Mouse (Mus musculus) limb, embryonic 14.5 days (tissue): ENCODE results near the gene Zbtb5. TPM values are rescaled to one million over a fixed set of nuclear protein-coding genes. Genes with fewer than 3 reads are reported as not detected.

Experiments
- ATAC-seq: fragments of 200-750 bp; cut with Nextera tagmentation; 2 replicates; pipeline ENCODE4 v1.8.0; 2017; ENCODE audit warnings: low read depth, moderate number of reproducible peaks, moderate TSS enrichment; ENCODE audit not compliant: low FRiP score
- DNase-seq: peaks from one replicate; pipeline ENCODE4 v3.0.0-alpha.2; 2015; ENCODE audit warnings: low spot score
- H3K27ac ChIP-seq: fragments of 300-500 bp; sonication (generic); replicated peaks from 2 replicates; pipeline ENCODE4 v1.5.1; 2014; ENCODE audit warnings: low read depth, mild to moderate bottlenecking, low read length, moderate library complexity, mixed read lengths
- H3K27me3 ChIP-seq: fragments of 300-500 bp; sonication (generic); 2 replicates; pipeline ENCODE4 v1.6.1; 2014; ENCODE audit warnings: low read length, mixed read lengths; ENCODE audit not compliant: control insufficient read depth, insufficient read depth
- H3K36me3 ChIP-seq: fragments of 300-500 bp; sonication (generic); 2 replicates; pipeline ENCODE4 v1.6.1; 2014; ENCODE audit warnings: mild to moderate bottlenecking, low read length, moderate library complexity, mixed read lengths; ENCODE audit not compliant: control insufficient read depth, insufficient read depth
- H3K4me1 ChIP-seq: fragments of 300-500 bp; sonication (generic); 2 replicates; pipeline ENCODE4 v1.6.1; 2014; ENCODE audit warnings: antibody characterized with exemption, low read length, mixed read lengths; ENCODE audit not compliant: control insufficient read depth, insufficient read depth
- H3K4me2 ChIP-seq: fragments of 300-500 bp; sonication (generic); replicated peaks from 2 replicates; pipeline ENCODE4 v1.6.1; 2014; ENCODE audit warnings: low read depth, mild to moderate bottlenecking, low read length, moderate library complexity; ENCODE audit not compliant: severe bottlenecking
- H3K4me3 ChIP-seq: fragments of 300-500 bp; sonication (generic); replicated peaks from 2 replicates; pipeline ENCODE4 v1.5.1; 2014; ENCODE audit warnings: low read length
- H3K9ac ChIP-seq: fragments of 300-500 bp; sonication (generic); 2 replicates; pipeline ENCODE4 v1.6.1; 2014; ENCODE audit warnings: mild to moderate bottlenecking, low read depth, low read length, moderate library complexity; ENCODE audit not compliant: severe bottlenecking
- H3K9me3 ChIP-seq: fragments of 300-500 bp; sonication (generic); 2 replicates; pipeline ENCODE4 v1.6.1; 2016; ENCODE audit warnings: low read length; ENCODE audit not compliant: control insufficient read depth
- POLR2A ChIP-seq: fragments of 200-500 bp; IDR thresholded peaks from 2 replicates; pipeline ENCODE4 v1.8.0; 2012; ENCODE audit warnings: inconsistent platforms, mild to moderate bottlenecking, moderate library complexity, borderline replicate concordance; ENCODE audit not compliant: insufficient read depth, insufficient read length; ENCODE audit errors: extremely low read depth
- WGBS: fragments of 180-500 bp; shearing (Covaris S2); extraction: QIAGEN DNeasy Blood & Tissue Kit; methylation state at CpG from one replicate; pipeline ENCODE4 v1.1.7; 2014; 5-methylcytosine and 5-hydroxymethylcytosine counted together
- polyA plus RNA-seq, 2 experiments: library from polyadenylated mRNA; depleted of rRNA in 1 of 2; stranded (reverse) in 1 of 2; unstranded in 1 of 2; fragments of >200 nt; fragmentation: Nextera tagmentation in 1 of 2; extraction: Ambion mirVana in 1 of 2; gene quantifications; 2 replicates each; pipeline versions ENCODE4 v1.2.1 to v1.2.3; 2012 to 2014

Zbtb5 gene
- polyA plus RNA-seq, 2 experiments, result 16.0 to 27.4 TPM

DNA sequence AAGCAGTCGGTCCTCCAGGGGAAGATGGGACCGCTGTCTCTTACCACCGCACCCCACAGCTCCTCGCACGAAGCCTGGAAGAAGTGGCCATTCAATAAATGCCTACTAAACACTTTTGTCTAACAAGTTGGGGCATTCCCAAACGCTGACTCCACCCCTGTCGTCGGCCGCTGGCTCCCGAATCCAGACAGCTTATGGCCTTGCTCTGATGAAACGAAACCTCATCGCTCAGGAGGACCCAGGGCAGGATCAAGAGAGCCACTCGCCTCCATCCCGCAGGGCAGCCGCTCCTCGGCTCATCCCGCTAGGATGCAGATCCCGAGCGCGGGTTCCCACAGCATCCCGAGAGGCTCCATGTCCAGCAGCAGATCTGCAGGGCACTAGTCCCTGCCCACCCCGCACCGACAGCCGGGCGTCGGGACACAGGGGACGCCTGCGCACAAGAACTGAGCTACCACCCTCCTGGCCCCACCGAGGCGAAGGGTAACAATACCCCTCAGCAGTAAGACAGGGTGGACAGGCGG, 569 bp downstream of the Zbtb5 start:
- WGBS, result under 1% methylated on average over 26 of the region's 31 CpGs
- H3K4me3 ChIP-seq, result peak overlapping the region; percentile 86

DNA sequence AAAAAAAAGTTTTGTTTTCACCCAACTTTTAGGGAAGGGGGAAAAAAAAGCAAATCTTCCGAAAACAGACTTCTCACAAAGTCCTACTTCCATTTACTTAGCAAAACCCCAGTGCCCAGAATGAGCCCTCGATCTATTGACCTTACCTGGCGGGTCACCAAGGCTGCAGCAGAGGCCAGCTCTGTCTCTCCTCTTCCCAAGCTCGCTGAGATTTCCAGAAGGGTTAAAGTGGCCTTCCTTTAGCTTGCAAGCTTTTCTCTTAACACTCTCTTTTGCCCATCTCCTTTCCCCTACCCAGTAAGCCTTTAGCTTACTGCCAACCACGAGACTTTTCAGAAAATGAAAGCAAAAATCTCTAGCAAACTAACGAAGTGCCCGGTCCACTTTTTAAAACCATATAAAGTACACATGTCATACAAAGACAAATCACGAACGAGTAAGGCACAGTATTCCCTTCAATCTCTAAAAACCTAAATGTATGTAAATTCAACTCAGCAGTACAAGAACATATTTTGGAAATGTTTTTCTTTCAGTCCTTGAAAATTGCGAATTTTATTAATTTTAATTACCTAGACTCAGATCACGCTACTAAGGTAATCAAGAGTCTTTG, 1.3 kb downstream of the Zbtb5 start:
- H3K9ac ChIP-seq, result peak overlapping the region; percentile 84
- H3K27me3 ChIP-seq, result no peaks in the 10 kb centered on the region
- DNase-seq (no peak), ATAC-seq (no peak)
- 7% methylated on average over 11 of the region's 11 CpGs for WGBS
- no peak for TF ChIP-seq POLR2A
- no peaks in the 10 kb centered on the region for H3K9me3 ChIP-seq
- peak overlapping the region; percentile 86 for H3K4me3 ChIP-seq
- peak overlapping the region; percentile 52 for H3K4me2 ChIP-seq
- H3K36me3 ChIP-seq, result no peaks in the 10 kb centered on the region
- peaks cover 11% of the 10 kb centered on the region for H3K4me1 ChIP-seq
- peak overlapping the region; percentile 95 for H3K27ac ChIP-seq

More for the DNA sequence above, 569 bp downstream of the Zbtb5 start:
- ATAC-seq (peak; percentile 39), DNase-seq (peak; percentile 66)
- no peaks in the 10 kb centered on the region for H3K9me3 ChIP-seq
- peak overlapping the region; percentile 95 for H3K27ac ChIP-seq
- peak; percentile 55; the same call in 1 of the 2 replicates for TF ChIP-seq POLR2A
- peak overlapping the region; percentile 84 for H3K9ac ChIP-seq
- H3K36me3 ChIP-seq, result no peaks in the 10 kb centered on the region
- H3K27me3 ChIP-seq, result no peaks in the 10 kb centered on the region
- peak overlapping the region; percentile 52 for H3K4me2 ChIP-seq
- H3K4me1 ChIP-seq, result peaks cover 11% of the 10 kb centered on the region

DNA sequence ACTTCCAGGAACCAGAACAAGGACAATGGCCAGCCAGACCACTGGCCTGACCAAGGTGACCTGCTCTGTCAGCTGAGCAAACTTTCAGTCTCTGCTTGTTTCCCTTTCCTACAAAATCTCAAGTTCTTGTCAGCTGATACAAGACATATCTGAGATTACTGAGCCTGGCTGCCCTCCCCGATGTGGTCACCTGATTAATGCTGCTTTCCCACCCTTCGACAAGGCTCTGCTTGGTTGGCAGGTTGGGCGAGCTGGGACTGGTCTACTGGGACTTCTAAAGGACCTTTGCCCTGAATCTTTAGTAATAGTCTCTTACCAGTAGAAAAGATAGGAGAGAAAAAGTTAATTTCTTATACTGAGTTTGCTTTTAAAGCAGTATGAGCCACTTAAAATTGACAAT, 6.8 kb downstream of the Zbtb5 start:
- 89% methylated on average over 3 of the region's 3 CpGs for WGBS
- ATAC-seq, result no peak
- Histone ChIP-seq H3K9ac (no peak overlapping the region), H3K36me3 (no peaks in the 10 kb centered on the region), H3K27me3 (no peaks in the 10 kb centered on the region), H3K4me2 (no peak overlapping the region), H3K4me1 (peaks cover 6% of the 10 kb centered on the region), H3K4me3 (no peak overlapping the region), H3K27ac (no peak overlapping the region), H3K9me3 (no peaks in the 10 kb centered on the region)
- no peak for TF ChIP-seq POLR2A
- DNase-seq, result no peak

DNA sequence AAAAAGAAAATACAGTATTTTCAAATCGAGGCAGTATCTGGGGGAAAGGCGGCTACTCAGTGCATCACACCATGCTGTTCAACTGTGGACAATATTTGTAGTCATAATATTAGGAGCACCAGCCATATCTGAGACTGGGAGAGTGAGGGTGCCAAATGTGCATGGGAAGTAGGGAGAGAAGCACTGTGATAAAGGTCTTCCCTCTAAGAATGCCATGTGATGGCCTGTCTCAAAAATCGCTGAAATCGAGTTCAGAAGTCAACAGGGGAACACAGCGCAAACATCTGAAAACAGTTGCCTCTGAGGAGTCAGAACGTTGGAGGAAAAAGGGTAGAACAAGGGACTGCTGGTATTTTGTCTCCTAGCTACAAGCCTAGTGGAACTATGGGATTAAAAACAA, 12.2 kb downstream of the Zbtb5 start:
- H3K36me3 ChIP-seq, result 0 out of 2 replicates have a peak, but pooled peaks cover 2% of the 10 kb centered on the region
- H3K4me3 ChIP-seq, result no peak overlapping the region
- no peaks in the 10 kb centered on the region for H3K9me3 ChIP-seq
- DNase-seq (no peak), ATAC-seq (no peak)
- H3K27ac ChIP-seq, result no peak overlapping the region
- no peak overlapping the region for H3K9ac ChIP-seq
- no peak for TF ChIP-seq POLR2A
- WGBS, result 89% methylated on average over 6 of the region's 6 CpGs
- H3K4me2 ChIP-seq, result no peak overlapping the region
- no peaks in the 10 kb centered on the region for H3K4me1 ChIP-seq
- no peaks in the 10 kb centered on the region for H3K27me3 ChIP-seq

DNA sequence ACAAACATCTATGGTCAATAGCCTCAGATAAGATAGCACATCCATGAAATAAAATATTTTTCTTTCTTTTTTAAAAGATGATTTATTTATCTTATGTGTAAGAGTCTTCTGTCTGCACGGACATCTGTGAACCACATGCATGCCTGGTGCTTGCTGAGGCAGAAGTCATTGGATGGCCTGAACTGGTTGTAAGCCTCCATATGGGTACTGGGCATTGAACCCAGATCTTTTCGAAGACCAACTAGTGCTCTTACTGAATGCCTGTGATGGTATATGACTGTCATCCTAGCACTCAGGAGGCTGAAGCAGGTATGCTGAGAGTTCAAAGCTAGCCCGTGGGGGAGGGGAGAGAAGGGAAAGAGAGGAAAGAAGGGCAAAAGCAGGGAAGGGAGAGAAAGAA, 14.1 kb downstream of the Zbtb5 start:
- no peak overlapping the region for H3K4me3 ChIP-seq
- no peaks in the 10 kb centered on the region for H3K4me1 ChIP-seq
- DNase-seq, result no peak
- no peak for ATAC-seq
- no peaks in the 10 kb centered on the region for H3K9me3 ChIP-seq
- no peak overlapping the region for H3K9ac ChIP-seq
- no peak for TF ChIP-seq POLR2A
- H3K36me3 ChIP-seq, result peaks cover 16% of the 10 kb centered on the region
- no peak overlapping the region for H3K4me2 ChIP-seq
- WGBS, result 74% methylated on average over 3 of the region's 3 CpGs
- no peaks in the 10 kb centered on the region for H3K27me3 ChIP-seq
- no peak overlapping the region for H3K27ac ChIP-seq
